Comparison of ENCODE assay signal across 26 mouse cellular contexts in the genomic region with DNA sequence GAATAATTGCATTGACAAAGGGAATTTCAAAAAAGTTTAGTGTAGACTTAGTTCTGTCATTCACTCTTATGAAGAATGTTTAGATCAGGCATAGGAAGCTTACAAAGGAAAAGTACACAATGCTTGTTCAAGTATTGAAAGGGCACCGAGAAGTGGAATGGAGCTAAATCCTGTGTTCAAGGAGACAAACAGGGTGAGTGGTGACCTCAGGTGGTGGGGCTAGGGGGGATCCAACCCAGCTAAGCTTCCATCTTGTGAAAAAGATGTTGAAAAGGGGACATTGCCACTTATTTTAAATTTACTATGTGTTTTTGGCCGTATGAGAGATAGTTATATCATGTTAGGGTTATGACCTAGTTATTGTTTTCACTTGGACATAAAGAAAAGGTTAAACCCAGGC.
"Had no signal": no experiment of that assay in that cellular context is flagged by ENCODE, and none has a peak within 500 bp of the region (broad histone marks: within the 10 kb centered on the region; RNA-seq: fewer than 3 reads in every experiment).

No protein-coding gene starts in this region.

- H3K4me2 ChIP-seq: limb, embryonic 12.5 days; limb, embryonic 13.5 days; limb, embryonic 15.5 days; liver, embryonic 11.5 days; liver, embryonic 12.5 days; liver, embryonic 13.5 days; liver, embryonic 15.5 days; lung, embryonic 14.5 days; lung, embryonic 15.5 days; midbrain, embryonic 11.5 days; midbrain, embryonic 12.5 days; midbrain, embryonic 13.5 days; midbrain, embryonic 15.5 days; neural tube, embryonic 12.5 days had no signal

- H3K4me1 ChIP-seq: limb, embryonic 10.5 days; limb, embryonic 12.5 days; limb, embryonic 13.5 days; limb, embryonic 15.5 days; liver, embryonic 12.5 days; liver, embryonic 13.5 days; liver, embryonic 15.5 days; midbrain, embryonic 12.5 days; midbrain, embryonic 13.5 days; midbrain, embryonic 15.5 days; neural tube, embryonic 12.5 days had no signal

- H3K27me3 ChIP-seq: limb, embryonic 12.5 days; limb, embryonic 13.5 days; limb, embryonic 15.5 days; liver, embryonic 12.5 days; liver, embryonic 13.5 days; liver, embryonic 15.5 days; lung, embryonic 15.5 days; megakaryocyte, embryonic 14.5 days; midbrain, embryonic 12.5 days; midbrain, embryonic 13.5 days; midbrain, embryonic 15.5 days; neural tube, embryonic 12.5 days had no signal

- H3K27ac ChIP-seq: limb, embryonic 10.5 days; limb, embryonic 12.5 days; limb, embryonic 13.5 days; limb, embryonic 15.5 days; liver, embryonic 12.5 days; liver, embryonic 13.5 days; liver, embryonic 14.5 days; liver, embryonic 15.5 days; lung, embryonic 15.5 days; macrophage; midbrain, embryonic 10.5 days; midbrain, embryonic 12.5 days; midbrain, embryonic 13.5 days; midbrain, embryonic 15.5 days; neural tube, embryonic 12.5 days had no signal

- H3K36me3 ChIP-seq: limb, embryonic 10.5 days; limb, embryonic 12.5 days; limb, embryonic 13.5 days; limb, embryonic 15.5 days; liver, embryonic 12.5 days; liver, embryonic 13.5 days; liver, embryonic 15.5 days; lung, embryonic 15.5 days; midbrain, embryonic 10.5 days; midbrain, embryonic 12.5 days; midbrain, embryonic 13.5 days; midbrain, embryonic 15.5 days; neural tube, embryonic 12.5 days had no signal

- H3K9me3 ChIP-seq: limb, embryonic 10.5 days; limb, embryonic 12.5 days; limb, embryonic 13.5 days; limb, embryonic 15.5 days; liver, embryonic 12.5 days; liver, embryonic 13.5 days; liver, embryonic 15.5 days; lung, embryonic 15.5 days; midbrain, embryonic 10.5 days; midbrain, embryonic 12.5 days; midbrain, embryonic 13.5 days; midbrain, embryonic 15.5 days; neural tube, embryonic 12.5 days had no signal

- H3K9ac ChIP-seq: limb, embryonic 12.5 days; limb, embryonic 13.5 days; limb, embryonic 15.5 days; liver, embryonic 12.5 days; liver, embryonic 13.5 days; liver, embryonic 14.5 days; liver, embryonic 15.5 days; liver, postnatal 0 days; lung, embryonic 14.5 days; lung, embryonic 15.5 days; midbrain, embryonic 12.5 days; midbrain, embryonic 13.5 days; midbrain, embryonic 15.5 days; neural tube, embryonic 12.5 days had no signal

- H3K4me3 ChIP-seq: limb, embryonic 10.5 days; limb, embryonic 12.5 days; limb, embryonic 13.5 days; limb, embryonic 15.5 days; liver, embryonic 12.5 days; liver, embryonic 13.5 days; liver, embryonic 15.5 days; lung, embryonic 15.5 days; megakaryocyte, embryonic 14.5 days; midbrain, embryonic 10.5 days; midbrain, embryonic 12.5 days; midbrain, embryonic 13.5 days; midbrain, embryonic 15.5 days; myocyte; neural tube, embryonic 12.5 days had no signal

- DNase-seq: liver; liver, embryonic 13.5 days; liver, postnatal 0 days; lung, adult 18-20 months; lung, adult 2 months; lung, postnatal 36 days; midbrain, embryonic 14.5 days had no signal
